Mouse (Mus musculus) MEL (cell line): ENCODE measurements around the gene Tedc1.

Source experiments
- CTCF ChIP-seq, 3 experiments: IDR thresholded peaks in 2 of 3; conservative IDR thresholded peaks in 1 of 3; 2 replicates each; pipeline ENCODE4 v1.5.1; 2011 to 2012; ENCODE audit warnings: low read length in 3 of 3, low read depth in 2 of 3, mild to moderate bottlenecking in 2 of 3, improper control_type of control experiment in 1 of 3, inconsistent platforms in 1 of 3, mixed read lengths in 1 of 3, moderate library complexity in 1 of 3; ENCODE audit not compliant: control insufficient read depth in 1 of 3, insufficient read depth in 1 of 3, poor library complexity in 1 of 3, severe bottlenecking in 1 of 3
- EP300 ChIP-seq, 2 experiments: IDR thresholded peaks; 2 replicates each; pipeline ENCODE4 v1.6.1; 2011; ENCODE audit warnings: improper control_type of control experiment in 2 of 2, low read length in 2 of 2, low read depth in 1 of 2, mild to moderate bottlenecking in 1 of 2
- MYB ChIP-seq: IDR thresholded peaks from 2 replicates; pipeline ENCODE4 v1.6.1; 2011; ENCODE audit warnings: mild to moderate bottlenecking, low read depth, low read length, improper control_type of control experiment
- POLR2A ChIP-seq, 2 experiments: IDR thresholded peaks; 2 replicates each; pipeline ENCODE4 v1.6.1; 2011 to 2012; ENCODE audit warnings: low read length in 2 of 2, mild to moderate bottlenecking in 2 of 2, control low read depth in 1 of 2, improper control_type of control experiment in 1 of 2, low read depth in 1 of 2, moderate library complexity in 1 of 2; ENCODE audit not compliant: control insufficient read depth in 1 of 2, insufficient read depth in 1 of 2, poor library complexity in 1 of 2
- TAL1 ChIP-seq: IDR thresholded peaks from 2 replicates; pipeline ENCODE4 v1.6.1; 2012; ENCODE audit warnings: mild to moderate bottlenecking, inconsistent platforms, low read length, moderate library complexity, mixed read lengths

- TF ChIP-seq MYB, result no peak
- no peak for TF ChIP-seq EP300 (IDR thresholded peaks at IDR 0.05; ENCODE audit: low read depth in 1 of 2, low read length in 2 of 2)
- TF ChIP-seq CTCF (IDR thresholded peaks at IDR 0.05 in 2 of 3, conservative IDR thresholded peaks at IDR 0.05 in 1 of 3; ENCODE audit: control insufficient read depth in 1 of 3, insufficient read depth in 1 of 3, low read depth in 2 of 3, low read length in 3 of 3, poor library complexity in 1 of 3, severe bottlenecking in 1 of 3), result 0 out of 6 replicates have a peak, but pooled peaks of 1 of the 3 experiments have one; percentile 1
- TF ChIP-seq POLR2A (IDR thresholded peaks at IDR 0.05; ENCODE audit: control insufficient read depth in 1 of 2, insufficient read depth in 1 of 2, low read depth in 1 of 2, low read length in 2 of 2, poor library complexity in 1 of 2), result no peak
- TF ChIP-seq TAL1, result no peak
These were observed 13.1 kb upstream of the Tedc1 start for GRCm38 (mm10) chr12:113143164-113143563.
